Mouse (Mus musculus) G1E (cell line): ENCODE results near the gene P2rx4.

Experiments used
- CTCF ChIP-seq: IDR thresholded peaks from 2 replicates; pipeline ENCODE4 v1.5.1; 2012; ENCODE audit warnings: low read depth, low read length, inconsistent platforms, mixed read lengths
- GATA1 ChIP-seq: IDR thresholded peaks from 2 replicates; pipeline ENCODE4 v1.6.1; 2012; ENCODE audit warnings: borderline replicate concordance, low read length, inconsistent platforms, mixed read lengths
- TAL1 ChIP-seq: conservative IDR thresholded peaks from 2 replicates; pipeline ENCODE4 v1.6.1; 2012; ENCODE audit warnings: low read depth, low read length, inconsistent platforms, mixed read lengths

DNA sequence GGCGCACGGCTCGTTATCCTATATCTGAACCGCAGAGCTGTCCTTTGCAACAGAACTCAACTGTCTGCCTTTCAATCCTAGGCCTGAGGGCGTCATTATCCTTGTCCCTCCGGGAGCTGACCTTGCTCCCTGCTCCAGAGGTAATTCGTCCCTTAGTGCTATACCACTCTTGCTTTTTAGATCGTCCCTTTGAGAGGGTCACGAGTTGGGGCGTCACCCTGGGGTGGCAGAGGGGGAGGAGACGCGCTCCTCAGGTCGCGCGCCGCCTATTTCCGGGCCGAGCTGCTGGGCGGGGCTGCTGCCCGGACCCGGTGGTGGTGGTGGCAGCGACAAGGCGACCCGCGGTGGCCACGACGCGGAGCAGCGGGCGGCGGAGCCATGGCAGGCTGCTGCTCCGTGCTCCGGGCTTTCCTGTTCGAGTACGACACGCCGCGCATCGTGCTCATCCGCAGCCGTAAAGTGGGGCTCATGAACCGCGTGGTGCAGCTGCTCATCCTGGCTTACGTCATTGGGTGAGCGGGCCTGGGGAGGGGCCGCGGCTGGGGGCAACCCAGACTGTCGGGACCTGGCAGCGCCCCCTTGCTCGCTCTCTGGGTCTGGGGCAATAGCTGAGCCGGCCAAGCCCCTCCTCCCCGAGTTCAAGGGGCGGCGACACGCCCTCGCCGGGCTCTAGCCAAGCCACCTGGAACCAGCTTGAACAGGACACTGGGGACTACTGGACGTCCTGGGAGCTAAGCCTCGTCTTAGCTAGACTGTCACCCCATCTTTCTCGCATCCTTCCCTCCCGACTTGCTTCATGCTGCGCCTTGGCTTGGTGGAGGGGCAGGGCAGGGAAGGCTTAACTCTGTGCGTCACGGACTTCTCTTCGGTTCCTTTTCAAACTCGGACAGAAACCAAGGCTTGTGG is at the start of gene P2rx4:
- TF ChIP-seq CTCF (no peak), GATA1 (no peak), TAL1 (no peak)
